Mouse (Mus musculus): Measurements from ENCODE around the gene Btg3. TPM values are rescaled to one million over a fixed set of nuclear protein-coding genes. Genes with fewer than 3 reads are reported as not detected.

Gene Btg3
- polyA plus RNA-seq (2012; ENCODE audit: low replicate concordance), result 4.5 TPM in 2 replicates

GRCm38 (mm10) chr16:78376745-78377570 is at the start of gene Btg3:
Gene Btg3, minus strand, starts transcription at chr16:78377192.

GRCm38 (mm10) chr16:78301183-78301830 is 75.7 kb downstream of the Btg3 start, which contains the start of gene Cxadr:
Gene Cxadr, plus strand, starts transcription at chr16:78301489.

Other genes starting within 250 kb of the Btg3 start
- 0.11 and 0.52 TPM in 2 replicates for gene Cxadr, start 75.7 kb downstream of the Btg3 start, polyA plus RNA-seq (2012; ENCODE audit: low replicate concordance)
- gene D16Ertd472e, start 199.5 kb upstream of the Btg3 start, polyA plus RNA-seq (2012; ENCODE audit: low replicate concordance), result 19.4 and 41.9 TPM in 2 replicates